Mouse (Mus musculus): ENCODE measurements around the gene Slc25a12. TPM values are rescaled to one million over a fixed set of nuclear protein-coding genes. Genes with fewer than 3 reads are reported as not detected.

The Slc25a12 gene
- polyA plus RNA-seq, 1 experiment from 2014 or later = 85.2 TPM

Other genes starting within 250 kb of the Slc25a12 start
- gene Cybrd1, start 249.8 kb downstream of the Slc25a12 start, polyA plus RNA-seq (2014; fragmentation: Nextera tagmentation; extraction: Ambion mirVana) = 1.6 and 1.7 TPM in 2 replicates
- 184 and 231 TPM in 2 replicates for gene Dync1i2, start 156.0 kb downstream of the Slc25a12 start, polyA plus RNA-seq (2014; fragmentation: Nextera tagmentation; extraction: Ambion mirVana)
- 42.6 and 56.1 TPM in 2 replicates for gene Hat1, start 21.2 kb upstream of the Slc25a12 start, polyA plus RNA-seq (2014; fragmentation: Nextera tagmentation; extraction: Ambion mirVana)
- 36.9 and 37.7 TPM in 2 replicates for gene Metap1d, start 85.5 kb upstream of the Slc25a12 start, polyA plus RNA-seq (2014; fragmentation: Nextera tagmentation; extraction: Ambion mirVana)
- gene Dlx1, start 160.4 kb upstream of the Slc25a12 start, polyA plus RNA-seq (2014; fragmentation: Nextera tagmentation; extraction: Ambion mirVana) = 0.61 and 0.72 TPM in 2 replicates
- 0.41 and 0.67 TPM in 2 replicates for gene Dlx2, start 179.0 kb upstream of the Slc25a12 start, polyA plus RNA-seq (2014; fragmentation: Nextera tagmentation; extraction: Ambion mirVana)

Data from midbrain, embryonic 14.5 days (tissue).